ENCODE assay signal across 8 mouse cellular contexts in the genomic region with DNA sequence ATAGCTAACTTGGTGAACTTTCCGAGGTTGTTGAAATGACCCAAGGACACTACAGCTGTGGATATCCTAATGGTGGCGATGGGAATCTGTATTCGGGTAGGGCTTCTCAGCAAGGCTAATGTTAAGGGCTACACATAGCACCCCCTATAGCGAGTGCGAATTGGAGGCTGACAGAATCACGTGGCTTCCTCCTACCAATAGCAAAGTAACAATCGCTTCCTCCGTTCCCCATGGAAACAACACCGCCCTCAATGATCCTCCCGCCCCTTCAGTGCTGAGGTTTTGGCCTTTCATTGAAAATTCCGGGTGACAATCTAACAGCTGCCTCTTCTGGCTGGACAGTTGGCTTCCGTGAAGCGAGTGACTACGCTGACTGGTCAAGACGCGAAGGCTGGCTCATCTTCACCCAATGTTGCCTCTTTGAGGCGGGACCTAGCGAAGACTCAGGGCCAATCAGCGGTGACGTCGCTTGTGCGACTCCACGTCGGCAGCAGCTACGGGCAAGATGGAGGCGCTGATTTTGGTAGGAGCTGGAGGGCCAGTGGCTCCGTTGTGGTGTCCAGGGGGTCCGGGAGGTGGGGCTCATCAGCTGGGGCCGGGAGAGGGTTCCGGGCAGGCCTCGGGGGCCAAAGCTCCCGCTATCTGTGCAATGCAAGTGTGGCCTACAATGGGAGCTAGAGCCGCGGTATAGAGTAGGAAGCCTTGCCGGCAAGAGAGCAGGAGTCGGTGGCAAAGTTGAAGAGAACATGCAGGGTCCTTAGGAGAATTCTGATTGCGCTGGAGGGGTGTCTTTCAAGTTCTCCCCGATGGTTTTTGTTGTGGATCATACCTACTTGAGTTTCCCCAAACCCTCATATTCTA. TPM values are rescaled to one million over a fixed set of nuclear protein-coding genes. Genes with fewer than 3 reads are reported as not detected.
DNase-seq lines count a peak whose midpoint lies in the region; ATAC-seq and TF ChIP-seq lines count a peak whose summit lies in the region.

A gene (plus strand): TSS at position 296 of the 861 bp plus-strand sequence.

- DNase-seq in gastrocnemius, adult 8-10 months (ENCODE audit: low spot score in 2 of 2) = peak; percentile 94 to 96
- peak; percentile 99 for DNase-seq in hindlimb bud, embryonic 11.5 days (ENCODE audit: extremely low spot score, low read depth, low spot score)
- peak; percentile 85 to 99 for DNase-seq in left cerebral cortex, adult 8-10 months (ENCODE audit: low spot score in 2 of 2)
- DNase-seq in right cerebral cortex, postnatal 10 days (ENCODE audit: low spot score in 2 of 2) = peak; percentile 98 to 100
- DNase-seq in urinary bladder, postnatal 25 days (ENCODE audit: low spot score) = peak; percentile 81

- peak; percentile 91 for TF ChIP-seq POLR2A in cortical plate, adult 2 months (IDR thresholded peaks at IDR 0.05; ENCODE audit: extremely low read depth, insufficient read depth, low read length)

- no peaks in the 10 kb centered on the region for H3K27me3 ChIP-seq in megakaryocyte, embryonic 14.5 days (replicated peaks)

- peak within 1 kb of the TSS; percentile 53 for H3K4me3 ChIP-seq in cortical plate, adult 2 months (ENCODE audit: insufficient read depth, low read length)
- H3K4me3 ChIP-seq in megakaryocyte, embryonic 14.5 days (replicated peaks) = peak within 1 kb of the TSS; percentile 96

- peak; percentile 98 for ATAC-seq in activated CD4-positive, CD25-positive, alpha-beta regulatory T cell, adult 4 months

- peaks cover 3% of the 10 kb centered on the region for H3K4me1 ChIP-seq in cortical plate, adult 2 months (ENCODE audit: control insufficient read depth, insufficient read depth, low read length)
- peaks cover 71% of the 10 kb centered on the region for H3K4me1 ChIP-seq in megakaryocyte, embryonic 14.5 days

- no peaks in the 10 kb centered on the region for H3K9me3 ChIP-seq in megakaryocyte, embryonic 14.5 days

- 0 out of 2 replicates have a peak, but pooled peaks have one; percentile 17 for TF ChIP-seq CTCF in cortical plate, adult 2 months (IDR thresholded peaks at IDR 0.05; ENCODE audit: extremely low read depth, insufficient read depth, low read length)

- H3K27ac ChIP-seq in cortical plate, adult 2 months (ENCODE audit: insufficient read depth, low read length) = no peak within 1 kb of the TSS

- peaks cover 15% of the 10 kb centered on the region for H3K36me3 ChIP-seq in megakaryocyte, embryonic 14.5 days (replicated peaks; ENCODE audit: low read length)

RNA-seq across cellular contexts. Expression of the gene that starts here (rescaled TPM):
- 100 to 1,000 TPM; 231 to 266 TPM for polyA plus RNA-seq in activated CD4-positive, CD25-positive, alpha-beta regulatory T cell, adult 4 months (2017; shearing (Covaris generic))
- 140 and 148 TPM in 2 replicates for polyA plus RNA-seq in cortical plate, adult 2 months (2012; rRNA removed)
- total RNA-seq in gastrocnemius, adult 8-10 months (2022) = 10 to 100 TPM; 34.7 to 39.4 (median 35.6) TPM
- total RNA-seq in left cerebral cortex, adult 8-10 months (2022) = 10 to 100 TPM; 90.9 to 93.2 (median 91.9) TPM
- polyA plus RNA-seq in megakaryocyte, embryonic 14.5 days (2012; ENCODE audit: insufficient read depth, low replicate concordance) = 33.2 and 56.2 TPM in 2 replicates
